Mouse (Mus musculus): ENCODE results near the gene Sept9. TPM values are rescaled to one million over a fixed set of nuclear protein-coding genes. Genes with fewer than 3 reads are reported as not detected.
A peak's percentile ranks its signal among the peaks of the same experiment; 100 is the strongest.
"Not testable (repeated sequence)": the region's sequence is repeated elsewhere in the genome, so short reads cannot be mapped to it uniquely, and the experiment has no call there.

The Sept9 gene
- total RNA-seq, 4 experiments from 2014 or later, result 68.1 to 76.4 (median 71.0) TPM

GRCm38 (mm10) chr11:117323976-117324574, 124.6 kb downstream of the Sept9 start:
- no peak for DNase-seq (ENCODE audit: low spot score in 2 of 2)

DNA sequence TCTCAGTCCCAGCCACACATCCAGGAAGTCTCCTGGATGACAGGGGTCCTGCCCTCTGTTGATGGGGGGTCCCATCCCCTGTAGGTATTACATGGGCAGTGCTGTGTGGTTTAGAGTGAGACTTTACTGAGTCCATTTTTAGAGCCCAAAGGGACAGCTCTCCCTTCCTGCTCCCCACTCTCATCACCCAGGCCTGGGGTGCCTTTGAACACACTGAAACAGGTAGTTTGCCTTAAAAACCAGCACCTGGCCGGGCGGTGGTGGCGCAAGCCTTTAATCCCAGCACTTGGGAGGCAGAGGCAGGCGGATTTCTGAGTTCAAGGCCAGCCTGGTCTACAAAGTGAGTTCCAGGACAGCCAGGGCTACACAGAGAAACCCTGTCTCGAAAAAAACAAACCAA, 125.3 kb downstream of the Sept9 start:
- not testable (repeated sequence) for DNase-seq (ENCODE audit: low spot score in 2 of 2)

GRCm38 (mm10) chr11:117325131-117325467, 125.6 kb downstream of the Sept9 start:
- DNase-seq (ENCODE audit: low spot score in 2 of 2), result no peak

GRCm38 (mm10) chr11:117325468-117326139, 126.1 kb downstream of the Sept9 start:
- no peak for DNase-seq (ENCODE audit: low spot score in 2 of 2)

DNA sequence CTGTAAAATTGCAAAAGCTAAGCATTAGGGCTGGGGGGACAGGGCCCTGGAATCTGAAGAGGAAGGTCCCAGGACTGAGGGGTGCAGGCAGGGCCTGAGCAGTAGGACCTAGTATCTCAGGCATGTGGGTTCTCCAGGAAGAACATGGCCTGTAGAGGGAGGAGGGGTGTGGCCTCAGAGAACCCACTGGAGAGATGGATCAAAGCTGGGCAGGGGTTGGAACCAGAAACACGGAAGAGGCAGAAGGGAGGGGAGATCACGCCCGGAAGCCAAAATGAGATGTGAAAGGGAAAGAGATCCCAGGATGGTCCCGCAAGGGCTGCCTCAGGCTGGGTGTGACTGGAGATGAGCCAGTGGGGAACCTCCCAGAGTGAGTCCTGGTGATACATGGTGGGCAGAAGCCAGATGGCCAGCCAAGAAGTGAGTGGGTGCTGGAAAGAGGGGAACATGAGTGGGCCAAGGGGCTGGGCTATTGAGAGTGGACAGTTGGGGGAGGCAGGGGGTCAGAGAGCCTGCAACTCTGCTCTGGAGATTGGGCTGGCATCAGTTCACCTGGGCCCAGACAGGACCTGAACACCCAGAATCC, 126.8 kb downstream of the Sept9 start:
- DNase-seq (ENCODE audit: low spot score in 2 of 2), result peak in 1 of 2 experiments; percentile 71

DNA sequence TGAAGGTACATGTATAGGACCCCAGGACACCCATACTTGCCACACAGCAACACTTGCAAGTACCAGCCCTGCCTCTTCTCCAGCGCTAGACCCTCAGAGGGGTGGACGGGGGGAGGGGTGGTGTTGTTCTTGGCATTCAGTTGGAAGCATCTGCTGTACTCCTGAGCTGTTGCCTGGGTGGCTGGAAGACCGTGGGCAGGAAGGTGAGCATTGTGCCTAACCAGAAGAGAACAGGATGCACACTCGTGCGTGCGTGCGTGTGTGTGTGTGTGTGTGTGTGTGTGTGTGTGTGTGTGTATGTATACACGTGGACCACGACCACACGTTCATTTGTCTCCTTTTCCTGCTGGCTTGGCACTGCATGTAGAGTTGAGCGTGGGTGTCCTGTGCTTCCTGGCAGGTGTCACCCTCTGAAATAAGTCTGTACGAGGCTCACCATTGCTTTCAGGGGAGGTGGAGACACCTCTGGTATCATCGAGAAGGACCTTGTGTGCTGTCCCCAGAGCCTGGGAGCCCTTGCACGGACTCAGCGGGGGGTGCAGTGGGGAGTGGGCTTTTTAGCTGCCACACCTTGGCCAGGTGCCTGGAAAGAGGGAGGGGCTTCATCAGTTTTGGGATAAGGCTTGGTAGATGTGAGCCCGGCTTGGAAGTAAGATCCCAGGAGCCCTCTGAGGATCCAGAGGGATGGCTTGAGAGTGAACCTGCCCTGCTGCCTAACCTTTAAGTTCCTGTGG, 127.6 kb downstream of the Sept9 start:
- peak in 1 of 2 experiments; percentile 86 for DNase-seq (ENCODE audit: low spot score in 2 of 2)

GRCm38 (mm10) chr11:117327633-117328032, 128.2 kb downstream of the Sept9 start:
- DNase-seq (ENCODE audit: low spot score in 2 of 2), result no peak

DNA sequence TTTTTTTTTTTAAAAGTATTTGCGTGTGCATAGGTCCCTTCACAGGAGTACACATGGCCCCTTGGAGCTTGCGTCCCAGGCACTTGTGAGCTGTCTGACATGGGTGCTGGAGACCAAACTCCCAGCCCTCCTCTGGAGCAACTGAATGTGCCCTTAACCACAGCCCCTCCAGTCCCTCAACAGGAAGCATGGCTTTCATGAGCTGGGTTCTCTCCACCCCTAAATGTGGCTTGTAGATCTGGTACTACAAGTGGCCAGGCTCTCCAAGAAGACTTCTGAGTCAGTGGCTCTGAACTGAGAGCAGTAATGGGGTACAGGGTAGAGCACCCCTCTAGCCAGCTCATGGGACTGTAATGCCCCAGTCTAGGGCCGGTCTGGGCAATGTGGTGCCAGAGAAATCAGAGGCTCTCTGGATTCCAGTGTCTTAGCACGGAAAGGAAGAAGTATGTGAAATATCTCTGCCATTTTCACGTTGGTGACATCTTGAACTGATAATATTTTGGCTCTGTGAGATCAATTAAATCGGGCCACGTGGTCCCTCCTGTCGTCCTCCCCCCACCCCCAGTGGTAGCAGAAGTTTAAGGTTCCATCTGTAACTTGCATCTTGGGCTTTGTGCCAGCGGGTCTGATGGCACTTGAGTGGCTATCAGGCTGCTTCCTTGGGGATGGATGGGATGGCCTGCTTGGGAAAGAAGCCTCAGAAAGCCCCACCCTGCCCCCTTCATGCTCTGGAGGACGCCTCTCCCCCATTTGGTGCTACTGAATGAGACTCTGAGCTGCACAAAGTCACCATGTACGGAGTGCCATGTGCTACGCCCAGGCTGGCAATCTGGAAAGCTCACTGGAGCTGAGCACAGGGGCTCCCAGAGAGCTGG, 130.9 kb downstream of the Sept9 start:
- no peak for DNase-seq (ENCODE audit: low spot score in 2 of 2)

DNA sequence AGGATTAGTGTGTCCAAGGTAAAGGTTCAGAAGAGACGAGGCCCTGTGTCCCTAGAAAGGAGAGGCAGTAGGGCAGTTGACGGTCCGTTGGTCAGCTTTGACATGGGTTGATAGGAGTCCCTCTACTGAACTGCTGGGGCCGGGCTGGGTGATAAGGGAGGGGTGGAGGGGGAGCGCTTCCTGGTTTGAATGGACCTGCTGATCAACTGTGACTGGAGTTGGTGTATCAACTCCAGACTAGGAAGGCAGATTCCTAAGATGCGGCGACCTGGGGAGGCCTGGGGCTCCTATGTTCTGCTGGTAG, 131.4 kb downstream of the Sept9 start:
- DNase-seq (ENCODE audit: low spot score in 2 of 2), result no peak

DNA sequence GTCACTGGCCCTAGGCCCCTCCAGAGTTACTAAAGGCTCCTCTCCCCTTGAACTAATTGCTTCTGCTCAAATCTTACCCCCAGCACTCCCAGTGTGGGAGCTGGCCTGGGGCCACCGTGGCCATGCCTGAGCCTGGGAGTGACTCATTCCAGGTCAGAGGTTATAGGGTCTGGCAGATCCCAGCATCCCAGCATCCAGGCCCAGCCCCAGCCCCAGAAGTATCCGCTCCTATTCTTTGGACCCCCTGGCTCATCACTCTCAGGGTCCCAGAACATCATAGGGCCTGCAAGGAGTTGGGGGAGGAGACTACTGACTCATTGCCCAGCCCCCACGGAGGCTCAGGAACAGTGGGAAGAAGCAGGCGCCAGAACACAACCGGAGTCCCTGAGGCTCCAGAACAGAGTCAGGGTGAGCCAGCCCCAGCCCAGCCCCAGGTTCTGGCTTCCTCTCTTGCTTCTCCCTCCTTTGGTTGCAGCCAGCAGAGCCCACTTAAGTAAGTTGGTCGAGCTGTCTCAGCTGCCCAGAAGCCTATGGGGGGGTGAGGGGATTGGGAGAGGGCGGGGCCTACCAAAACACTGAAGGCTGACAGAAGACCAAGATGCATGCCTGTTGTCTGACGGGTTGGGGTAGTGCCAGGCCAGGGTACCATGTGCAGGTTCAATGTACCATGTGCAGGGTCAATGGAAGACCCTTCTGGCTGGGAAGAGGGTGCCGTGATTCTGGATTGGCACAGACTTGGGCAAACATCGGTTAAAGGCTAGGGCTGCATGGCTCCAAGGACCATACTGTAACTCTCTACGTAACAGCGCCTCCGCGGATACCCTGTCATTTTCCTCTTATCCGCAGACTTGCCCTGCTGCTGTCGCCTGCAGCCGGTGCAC, 132.1 kb downstream of the Sept9 start:
- no peak for DNase-seq (ENCODE audit: low spot score in 2 of 2)

DNA sequence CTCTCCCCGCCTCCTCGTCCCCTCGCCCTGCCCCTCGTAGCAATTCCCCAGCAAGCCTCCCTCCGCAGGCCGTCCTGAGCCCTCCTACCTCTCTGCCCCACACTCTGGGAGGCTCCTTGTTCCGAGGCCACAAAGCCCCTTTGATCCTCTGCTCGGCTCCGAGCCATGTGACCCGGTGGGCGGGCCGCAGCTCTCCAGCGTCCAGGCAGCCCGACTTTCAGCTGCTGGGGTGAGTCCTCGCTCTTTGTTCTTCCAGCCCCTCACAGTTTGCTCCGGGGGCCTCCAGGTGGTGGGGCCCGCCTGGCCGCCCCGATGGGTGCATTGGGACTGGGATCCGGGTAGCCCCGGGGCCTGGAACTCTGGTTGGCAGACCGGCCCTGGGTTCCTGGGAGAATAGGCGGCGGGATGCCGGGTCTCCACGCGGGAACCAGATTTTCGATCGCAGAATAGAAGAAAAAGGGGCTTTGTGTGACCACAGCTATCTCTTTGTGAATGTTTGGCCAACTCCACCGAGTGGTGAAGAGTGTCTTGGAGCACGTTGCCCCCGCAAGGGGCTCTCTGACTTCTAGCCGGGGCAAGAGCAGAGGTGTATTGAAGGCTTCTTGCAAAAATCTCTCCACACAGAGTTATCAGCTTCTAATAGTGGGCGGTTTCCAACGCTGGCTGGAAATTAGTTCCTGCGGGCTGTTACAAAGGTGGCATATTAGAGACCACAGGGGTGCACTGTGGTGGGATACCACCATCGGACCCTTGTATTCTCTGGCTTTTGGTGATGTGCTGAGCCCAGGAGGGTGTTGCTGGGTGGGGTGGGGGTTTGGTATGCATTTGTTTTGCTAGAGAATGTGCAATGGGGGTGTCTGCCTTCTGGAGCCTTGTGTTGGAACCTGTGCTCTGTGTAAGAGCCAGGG, 133.0 kb downstream of the Sept9 start:
- DNase-seq (ENCODE audit: low spot score in 2 of 2), result peak in 1 of 2 experiments; percentile 51

- no peak for DNase-seq (ENCODE audit: low spot score in 2 of 2)
Observed at GRCm38 (mm10) chr11:117333150-117333715, 133.8 kb downstream of the Sept9 start.

DNA sequence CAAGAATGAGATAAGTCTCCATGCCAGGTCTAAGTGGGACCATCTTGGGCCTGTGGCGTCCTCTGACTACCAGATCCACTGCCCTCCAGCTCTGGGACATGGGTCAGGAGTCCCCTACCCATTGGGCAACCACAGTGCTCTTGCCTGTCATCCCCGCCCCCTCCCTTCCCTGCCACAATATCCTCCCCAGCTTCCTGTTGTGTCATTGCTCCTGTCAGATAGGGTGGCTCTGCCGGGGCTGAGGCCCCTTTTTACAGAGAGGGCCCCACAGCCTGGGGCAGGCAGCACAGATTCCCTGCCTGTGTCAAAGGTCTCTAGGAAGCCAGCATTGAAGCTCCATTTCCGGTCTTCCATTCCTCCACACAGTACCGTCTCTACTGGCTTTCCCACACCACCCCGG, 134.6 kb downstream of the Sept9 start:
- DNase-seq (ENCODE audit: low spot score in 2 of 2), result no peak

DNA sequence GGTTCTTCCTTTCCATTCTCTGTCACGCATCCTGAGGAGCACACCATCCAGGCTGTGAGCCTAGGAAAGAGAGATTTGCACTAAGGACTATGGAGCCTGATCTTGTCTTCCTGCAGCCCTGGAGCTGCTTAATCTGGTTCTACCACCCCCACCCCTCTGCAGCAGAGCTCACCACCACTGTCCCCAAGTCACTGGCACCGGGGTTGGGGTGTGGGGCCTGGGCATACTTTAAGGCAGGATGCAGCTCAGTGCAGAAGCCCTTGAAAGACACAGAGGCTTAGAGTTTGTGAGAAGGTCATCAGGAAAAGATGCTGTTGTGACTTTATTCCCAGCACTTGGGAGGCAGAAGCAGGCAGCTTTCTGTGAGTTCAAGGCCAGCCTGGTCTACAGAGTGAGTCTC, 135.7 kb downstream of the Sept9 start:
- DNase-seq (ENCODE audit: low spot score in 2 of 2), result no peak

GRCm38 (mm10) chr11:117336081-117336788, 136.8 kb downstream of the Sept9 start:
- DNase-seq (ENCODE audit: low spot score in 2 of 2), result no peak

- DNase-seq (ENCODE audit: low spot score in 2 of 2), result no peak
Observed at GRCm38 (mm10) chr11:117337749-117338148, 138.3 kb downstream of the Sept9 start.

- no peak for DNase-seq (ENCODE audit: low spot score in 2 of 2)
Observed at GRCm38 (mm10) chr11:117338503-117338902, 139.0 kb downstream of the Sept9 start.

DNA sequence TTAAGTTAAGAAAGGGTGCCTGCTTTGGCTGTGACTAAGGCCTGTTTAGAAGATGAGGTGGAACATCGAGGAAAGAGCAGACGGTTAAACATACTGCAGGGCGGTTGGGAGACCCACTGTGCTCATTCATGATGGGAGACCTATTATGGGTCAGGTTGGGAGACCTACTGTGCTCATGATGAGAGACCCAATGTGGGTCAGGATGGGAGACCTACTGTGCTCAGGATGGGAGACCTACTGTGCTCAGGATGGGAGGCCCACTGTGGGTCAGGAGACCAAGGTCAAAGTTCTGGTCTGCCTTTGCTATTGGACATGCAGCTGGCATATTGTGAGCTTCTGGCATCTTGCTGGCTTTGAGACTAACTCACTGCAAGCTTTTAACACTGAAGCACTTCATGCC, 139.6 kb downstream of the Sept9 start:
- no peak for DNase-seq (ENCODE audit: low spot score in 2 of 2)

Data from left cerebral cortex, adult 8-10 months (tissue).